Mouse (Mus musculus) urinary bladder, postnatal 14 days (tissue): ENCODE data around the gene Rimbp2.
"Not testable (repeated sequence)": the region's sequence is repeated elsewhere in the genome, so short reads cannot be mapped to it uniquely, and the experiment has no call there.

Experiments used
- DNase-seq: peaks from one replicate; pipeline ENCODE4 v3.0.0; 2021; ENCODE audit warnings: low spot score

Rimbp2 gene

GRCm38 (mm10) chr5:128953278-128954070 lies at the start of gene Rimbp2:
Gene Rimbp2, minus strand, starts transcription at chr5:128953486.
- DNase-seq: no peak

- no peak for DNase-seq
Measured at GRCm38 (mm10) chr5:129002571-129003011, 49.3 kb upstream of the Rimbp2 start.

GRCm38 (mm10) chr5:129000706-129001468 lies 47.6 kb upstream of the Rimbp2 start:
- peak; percentile 58 for DNase-seq

GRCm38 (mm10) chr5:128987141-128987954 lies 34.1 kb upstream of the Rimbp2 start:
- no peak for DNase-seq

- DNase-seq: no peak
Measured at GRCm38 (mm10) chr5:128985946-128986345, 32.7 kb upstream of the Rimbp2 start.

- DNase-seq: no peak
Measured at GRCm38 (mm10) chr5:128984536-128984935, 31.2 kb upstream of the Rimbp2 start.

- peak; percentile 64 for DNase-seq
Measured at GRCm38 (mm10) chr5:128981607-128982006, 28.3 kb upstream of the Rimbp2 start.

GRCm38 (mm10) chr5:128980857-128981256 lies 27.6 kb upstream of the Rimbp2 start:
- no peak for DNase-seq

- DNase-seq: no peak
Measured at GRCm38 (mm10) chr5:128978957-128979356, 25.7 kb upstream of the Rimbp2 start.

GRCm38 (mm10) chr5:128977466-128977865 lies 24.2 kb upstream of the Rimbp2 start:
- not testable (repeated sequence) for DNase-seq

GRCm38 (mm10) chr5:128976266-128976665 lies 23.0 kb upstream of the Rimbp2 start:
- DNase-seq: no peak

GRCm38 (mm10) chr5:128971298-128971697 lies 18.0 kb upstream of the Rimbp2 start:
- peak; percentile 58 for DNase-seq

GRCm38 (mm10) chr5:128970878-128971277 lies 17.6 kb upstream of the Rimbp2 start:
- DNase-seq: no peak

- DNase-seq: no peak
Measured at GRCm38 (mm10) chr5:128964353-128964752, 11.1 kb upstream of the Rimbp2 start.

- no peak for DNase-seq
Measured at GRCm38 (mm10) chr5:128958916-128959315, 5.6 kb upstream of the Rimbp2 start.

- DNase-seq: not testable (repeated sequence)
Measured at GRCm38 (mm10) chr5:128954371-128954770, 1.1 kb upstream of the Rimbp2 start.

- DNase-seq: no peak
Measured at GRCm38 (mm10) chr5:128952291-128953195, 743 bp downstream of the Rimbp2 start.

GRCm38 (mm10) chr5:128951472-128951871 lies 1.8 kb downstream of the Rimbp2 start:
- DNase-seq: no peak

GRCm38 (mm10) chr5:128947093-128947492 lies 6.2 kb downstream of the Rimbp2 start:
- peak; percentile 7 for DNase-seq

- DNase-seq: no peak
Measured at GRCm38 (mm10) chr5:128940436-128940835, 12.8 kb downstream of the Rimbp2 start.

- DNase-seq: no peak
Measured at GRCm38 (mm10) chr5:128935359-128935899, 17.9 kb downstream of the Rimbp2 start.
